Comparison of ENCODE assay signal across 10 mouse cellular contexts in the genomic region with DNA sequence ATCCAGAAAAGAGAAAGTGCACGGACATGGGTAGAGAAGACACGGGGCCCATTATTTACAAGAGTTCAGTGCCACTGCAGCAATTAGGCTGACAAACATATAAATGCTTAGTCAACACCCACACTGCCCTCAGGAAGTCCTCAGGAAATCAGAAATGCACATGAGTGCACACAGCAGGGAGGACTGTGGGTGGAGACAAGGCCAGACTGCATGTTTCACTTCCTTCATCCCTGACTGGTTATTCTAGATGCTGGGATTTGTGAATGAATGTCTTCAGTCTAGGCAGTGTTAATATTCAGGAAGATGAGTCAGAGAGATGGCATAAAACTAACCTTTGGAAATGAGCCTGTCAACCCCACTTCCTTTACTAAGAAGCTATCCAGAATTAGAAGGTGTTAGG.
DNase-seq lines count a peak whose midpoint lies in the region; ATAC-seq and TF ChIP-seq lines count a peak whose summit lies in the region.
"Had no signal": no experiment of that assay in that cellular context is flagged by ENCODE, and none has a peak within 500 bp of the region (broad histone marks: within the 10 kb centered on the region; RNA-seq: fewer than 3 reads in every experiment).

No protein-coding gene starts in this region.

- no peaks in the 10 kb centered on the region for H3K9me3 ChIP-seq in lung, postnatal 0 days (ENCODE audit: low read length)
- H3K9me3 ChIP-seq: embryonic facial prominence, embryonic 13.5 days had no signal

- intact Hi-C loops in left cerebral cortex, postnatal 36 days (cut with DNase I) = no loop called here

- no peak for TF ChIP-seq CTCF in lung, postnatal 0 days (IDR thresholded peaks at IDR 0.05)

- no peak overlapping the region for H3K27ac ChIP-seq in lung, postnatal 0 days (ENCODE audit: low read length)
- H3K27ac ChIP-seq: embryonic facial prominence, embryonic 13.5 days had no signal

- H3K4me3 ChIP-seq in lung, postnatal 0 days (ENCODE audit: low read depth, low read length) = no peak overlapping the region
- H3K4me3 ChIP-seq: embryonic facial prominence, embryonic 13.5 days had no signal

- peaks cover 7% of the 10 kb centered on the region; the same call in 1 of the 2 replicates for H3K4me1 ChIP-seq in lung, postnatal 0 days (ENCODE audit: insufficient read depth, low read depth, low read length)

- WGBS in lung, postnatal 0 days = 28% methylated on average over 2 of the region's 2 CpGs

- H3K4me2 ChIP-seq in lung, postnatal 0 days (replicated peaks; ENCODE audit: low read depth, low read length) = 0 out of 2 replicates have a peak overlapping the region, but pooled peaks have one; percentile 3
- H3K4me2 ChIP-seq: embryonic facial prominence, embryonic 13.5 days had no signal

- no peak for TF ChIP-seq EP300 in lung, postnatal 0 days (IDR thresholded peaks at IDR 0.05)

- no peaks in the 10 kb centered on the region for H3K27me3 ChIP-seq in lung, postnatal 0 days (replicated peaks; ENCODE audit: insufficient read depth, low read length)
- H3K27me3 ChIP-seq in splenic B cell, adult 2 months (ENCODE audit: control insufficient read depth, insufficient read depth, low read length, poor library complexity, severe bottlenecking) = no peaks in the 10 kb centered on the region

- no peak for DNase-seq in cerebellum, adult 8-10 months
- DNase-seq in lung, postnatal 0 days (ENCODE audit: low spot score) = peak; percentile 31
- no peak for DNase-seq in lung, postnatal 14 days
- peak; percentile 16 for DNase-seq in kidney, postnatal 10 days
- DNase-seq in splenic B cell, adult 2 months (ENCODE audit: low read depth, low spot score) = peak; percentile 8
- no peak for DNase-seq in left cerebral cortex, postnatal 36 days (ENCODE audit: low spot score in 2 of 2)
- no peak for DNase-seq in thymus, adult 18-20 months

- no peaks in the 10 kb centered on the region for H3K36me3 ChIP-seq in lung, postnatal 0 days (ENCODE audit: insufficient read depth, low read length)
- no peaks in the 10 kb centered on the region for H3K36me3 ChIP-seq in splenic B cell, adult 2 months (ENCODE audit: control insufficient read depth, insufficient read depth, low read length, poor library complexity, severe bottlenecking)

- peak; percentile 59 for ATAC-seq in cerebellum, adult (ENCODE audit: insufficient number of reproducible peaks, low FRiP score, low TSS enrichment)
- ATAC-seq in lung, postnatal 0 days = peak; percentile 68
- ATAC-seq: CD4-positive, CD25-positive, alpha-beta regulatory T cell, adult 4 months had no signal

- H3K9ac ChIP-seq in lung, postnatal 0 days (replicated peaks; ENCODE audit: low read depth) = no peak overlapping the region
- H3K9ac ChIP-seq: embryonic facial prominence, embryonic 13.5 days had no signal

Comparison
In these comparisons a context has a peak if more than half of its experiments do, and no peak if none do; other contexts are left out.
1. DNase-seq: peak in lung, postnatal 0 days (single experiment), kidney, postnatal 10 days (single experiment) and splenic B cell, adult 2 months (single experiment); none in cerebellum, adult 8-10 months (single experiment), lung, postnatal 14 days (single experiment), left cerebral cortex, postnatal 36 days (0 of 2) and thymus, adult 18-20 months (0 of 2).